Mouse (Mus musculus) liver, embryonic 15.5 days (tissue): ENCODE data around the gene Ints6l. TPM values are rescaled to one million over a fixed set of nuclear protein-coding genes. Genes with fewer than 3 reads are reported as not detected.

Source experiments
- ATAC-seq: fragments of 200-750 bp; cut with Nextera tagmentation; 2 replicates; pipeline ENCODE4 v1.8.0; 2017; ENCODE audit warnings: moderate number of reproducible peaks, mild to moderate bottlenecking, moderate library complexity; ENCODE audit not compliant: insufficient read depth
- H3K27ac ChIP-seq: fragments of 300-500 bp; sonication (generic); replicated peaks from 2 replicates; pipeline ENCODE4 v1.5.1; 2015; ENCODE audit warnings: mild to moderate bottlenecking, inconsistent platforms
- H3K27me3 ChIP-seq: fragments of 300-500 bp; sonication (generic); 2 replicates; pipeline ENCODE4 v1.6.1; 2015; ENCODE audit warnings: mild to moderate bottlenecking, inconsistent platforms
- H3K36me3 ChIP-seq: fragments of 300-500 bp; sonication (generic); replicated peaks from 2 replicates; pipeline ENCODE4 v1.6.1; 2015; ENCODE audit warnings: moderate library complexity, mild to moderate bottlenecking, inconsistent platforms
- H3K4me1 ChIP-seq: fragments of 300-500 bp; sonication (generic); replicated peaks from 2 replicates; pipeline ENCODE4 v1.6.1; 2015; ENCODE audit warnings: inconsistent platforms
- H3K4me2 ChIP-seq: fragments of 300-500 bp; sonication (generic); 2 replicates; pipeline ENCODE4 v1.6.1; 2015; ENCODE audit warnings: moderate library complexity, mild to moderate bottlenecking, inconsistent platforms
- H3K4me3 ChIP-seq: fragments of 300-500 bp; sonication (generic); replicated peaks from 2 replicates; pipeline ENCODE4 v1.5.1; 2015; ENCODE audit warnings: mild to moderate bottlenecking, inconsistent platforms
- H3K9ac ChIP-seq: fragments of 300-500 bp; sonication (generic); 2 replicates; pipeline ENCODE4 v1.6.1; 2015; ENCODE audit warnings: moderate library complexity, mild to moderate bottlenecking, inconsistent platforms
- H3K9me3 ChIP-seq: fragments of 300-500 bp; sonication (generic); replicated peaks from 2 replicates; pipeline ENCODE4 v1.6.1; 2016; ENCODE audit warnings: inconsistent platforms
- WGBS: fragments of 180-500 bp; shearing (Covaris S2); methylation state at CpG from one replicate; pipeline ENCODE4 v1.1.7; 2015; ENCODE audit warnings: mixed read lengths; ENCODE audit not compliant: insufficient replicate concordance; 5-methylcytosine and 5-hydroxymethylcytosine counted together
- polyA plus RNA-seq: library from polyadenylated mRNA; unstranded; fragments of >200 nt; fragmentation: Nextera tagmentation; extraction: Ambion mirVana; gene quantifications from 2 replicates; pipeline ENCODE4 v1.2.1, GENCODE M21; 2015

Ints6l gene
- 39.8 and 43.7 TPM in 2 replicates for polyA plus RNA-seq

DNA sequence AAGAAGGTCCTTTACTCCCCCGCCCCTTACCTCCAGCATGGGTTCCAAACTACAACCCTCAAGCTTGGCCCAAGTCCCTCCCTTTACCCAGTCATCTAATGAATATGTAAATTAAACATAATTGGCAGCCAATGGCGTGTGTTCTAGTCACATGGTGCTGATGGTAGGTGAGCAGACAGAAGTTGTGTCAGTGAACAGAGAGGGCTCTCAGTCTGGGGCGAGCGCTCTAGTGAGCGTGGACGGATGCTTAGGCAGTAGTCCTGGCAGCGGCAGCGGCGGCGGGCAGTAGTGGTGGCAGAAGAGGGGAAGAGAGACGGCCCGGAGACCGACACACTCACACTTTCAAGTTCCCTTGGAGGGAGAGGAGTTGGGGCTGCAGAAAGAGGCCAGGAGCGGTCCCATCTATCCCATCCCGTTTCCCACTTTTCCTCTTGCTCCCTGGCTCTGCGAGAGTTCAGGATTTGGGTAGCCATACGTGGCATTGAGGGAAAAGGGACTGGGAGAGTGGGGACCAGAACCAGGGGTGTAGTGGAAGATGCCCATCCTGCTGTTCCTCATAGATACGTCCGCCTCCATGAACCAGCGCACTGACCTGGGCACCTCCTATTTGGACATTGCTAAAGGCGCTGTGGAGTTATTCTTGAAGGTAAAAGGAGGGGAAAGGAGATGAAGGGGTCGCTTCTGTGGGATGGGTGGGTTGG, at the start of gene Ints6l:
Ints6l (plus strand) TSS at position 187 of the 701 bp plus-strand sequence.
- Histone ChIP-seq H3K4me1 (peaks cover 10% of the 10 kb centered on the region), H3K4me2 (peak within 1 kb of the TSS; percentile 66)
- WGBS = 13% methylated on average over 22 of the region's 22 CpGs

GRCm38 (mm10) chrX:56405482-56405881, 49.2 kb upstream of the Ints6l start:
- H3K27ac ChIP-seq = no peak overlapping the region
- H3K4me2 ChIP-seq = no peak overlapping the region
- no peaks in the 10 kb centered on the region for H3K27me3 ChIP-seq
- no peak overlapping the region for H3K4me3 ChIP-seq
- no peak for ATAC-seq
- 18% methylated on average over 1 of the region's 1 CpGs for WGBS
- H3K9me3 ChIP-seq = no peaks in the 10 kb centered on the region
- H3K4me1 ChIP-seq = no peaks in the 10 kb centered on the region
- H3K36me3 ChIP-seq = no peaks in the 10 kb centered on the region
- no peak overlapping the region for H3K9ac ChIP-seq

More for the DNA sequence above, at the start of gene Ints6l:
- Histone ChIP-seq H3K27me3 (no peaks in the 10 kb centered on the region), H3K9ac (peak within 1 kb of the TSS; percentile 84), H3K4me3 (peak within 1 kb of the TSS; percentile 74), H3K9me3 (no peaks in the 10 kb centered on the region), H3K36me3 (no peaks in the 10 kb centered on the region), H3K27ac (peak within 1 kb of the TSS; percentile 95)
- peak; percentile 72 for ATAC-seq

DNA sequence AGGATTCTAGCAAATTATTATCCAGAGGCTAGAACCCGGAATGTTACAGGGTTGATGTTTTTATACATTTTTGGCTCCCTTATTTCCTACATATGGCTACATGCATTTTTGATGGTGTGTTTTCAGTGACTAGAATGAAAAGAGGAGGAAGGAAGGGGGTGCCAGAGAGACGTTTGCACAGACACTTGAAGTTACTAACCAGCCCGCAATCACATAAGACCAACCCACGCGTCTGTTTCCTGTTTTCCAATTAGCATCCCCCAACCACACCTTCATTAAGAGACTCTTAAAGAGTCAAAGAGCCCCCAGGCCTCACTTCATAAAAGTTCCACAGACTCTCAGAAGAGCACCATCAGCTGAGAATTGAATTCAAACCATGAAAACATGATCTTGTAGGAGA, 48.5 kb upstream of the Ints6l start:
- H3K27ac ChIP-seq = no peak overlapping the region
- no peaks in the 10 kb centered on the region for H3K36me3 ChIP-seq
- H3K27me3 ChIP-seq = no peaks in the 10 kb centered on the region
- H3K4me1 ChIP-seq = no peaks in the 10 kb centered on the region
- H3K4me2 ChIP-seq = no peak overlapping the region
- no peak overlapping the region for H3K4me3 ChIP-seq
- ATAC-seq = no peak
- H3K9ac ChIP-seq = no peak overlapping the region
- H3K9me3 ChIP-seq = no peaks in the 10 kb centered on the region
- WGBS = 32% methylated on average over 5 of the region's 5 CpGs

- Histone ChIP-seq H3K9me3 (no peaks in the 10 kb centered on the region), H3K27me3 (no peaks in the 10 kb centered on the region), H3K27ac (no peak overlapping the region), H3K36me3 (no peaks in the 10 kb centered on the region), H3K9ac (no peak overlapping the region), H3K4me1 (no peaks in the 10 kb centered on the region), H3K4me2 (no peak overlapping the region), H3K4me3 (no peak overlapping the region)
- no peak for ATAC-seq
- WGBS = 24% methylated on average over 3 of the region's 3 CpGs
Measured at GRCm38 (mm10) chrX:56416277-56416676, 38.4 kb upstream of the Ints6l start.

DNA sequence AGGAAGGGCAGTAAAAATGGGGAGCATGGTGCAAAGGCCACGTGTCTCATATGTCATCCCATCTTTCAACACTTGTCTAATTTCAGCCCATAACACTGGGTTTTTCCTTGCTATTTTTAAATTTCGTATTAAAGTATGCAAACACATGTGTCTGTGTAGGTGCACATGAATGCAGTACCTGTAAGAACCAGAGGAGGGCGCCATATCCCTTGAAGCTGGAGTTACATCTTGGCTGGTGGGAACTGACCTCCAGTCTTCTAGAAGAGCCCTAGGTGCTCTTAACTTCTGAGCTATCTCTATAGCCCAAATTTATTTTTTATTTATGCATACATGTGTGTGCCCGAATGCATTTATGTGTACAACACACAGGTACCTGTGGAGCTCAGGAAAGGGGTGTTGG, 37.1 kb upstream of the Ints6l start:
- no peak overlapping the region for H3K9ac ChIP-seq
- H3K4me2 ChIP-seq = no peak overlapping the region
- H3K27ac ChIP-seq = no peak overlapping the region
- 39% methylated on average over 4 of the region's 4 CpGs for WGBS
- H3K27me3 ChIP-seq = no peaks in the 10 kb centered on the region
- ATAC-seq = no peak
- no peaks in the 10 kb centered on the region for H3K9me3 ChIP-seq
- no peaks in the 10 kb centered on the region for H3K4me1 ChIP-seq
- no peaks in the 10 kb centered on the region for H3K36me3 ChIP-seq
- no peak overlapping the region for H3K4me3 ChIP-seq

DNA sequence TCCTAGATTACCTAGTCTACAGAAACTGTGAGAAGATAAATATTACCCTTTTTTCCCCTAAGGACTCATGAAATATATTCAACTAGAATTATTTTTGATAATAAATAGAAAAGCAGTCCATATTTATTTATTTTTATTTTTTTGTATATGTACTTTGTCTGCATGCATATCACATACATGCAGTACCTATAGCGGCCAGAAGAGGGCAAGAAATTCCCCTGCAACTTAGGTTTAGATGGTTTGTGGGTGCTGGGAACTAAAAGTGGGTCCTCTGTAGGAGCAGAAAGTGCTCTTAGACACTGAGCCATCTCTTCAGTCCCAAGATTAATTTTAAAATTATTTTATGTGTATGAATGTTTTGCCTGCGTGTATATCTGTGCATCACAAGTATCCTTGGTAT, 24.1 kb upstream of the Ints6l start:
- no peaks in the 10 kb centered on the region for H3K36me3 ChIP-seq
- no peaks in the 10 kb centered on the region for H3K9me3 ChIP-seq
- 34% methylated on average over 2 of the region's 2 CpGs for WGBS
- H3K27me3 ChIP-seq = no peaks in the 10 kb centered on the region
- no peak for ATAC-seq
- no peak overlapping the region for H3K27ac ChIP-seq
- no peak overlapping the region for H3K9ac ChIP-seq
- peaks cover 2% of the 10 kb centered on the region for H3K4me1 ChIP-seq
- H3K4me3 ChIP-seq = no peak overlapping the region
- H3K4me2 ChIP-seq = no peak overlapping the region

DNA sequence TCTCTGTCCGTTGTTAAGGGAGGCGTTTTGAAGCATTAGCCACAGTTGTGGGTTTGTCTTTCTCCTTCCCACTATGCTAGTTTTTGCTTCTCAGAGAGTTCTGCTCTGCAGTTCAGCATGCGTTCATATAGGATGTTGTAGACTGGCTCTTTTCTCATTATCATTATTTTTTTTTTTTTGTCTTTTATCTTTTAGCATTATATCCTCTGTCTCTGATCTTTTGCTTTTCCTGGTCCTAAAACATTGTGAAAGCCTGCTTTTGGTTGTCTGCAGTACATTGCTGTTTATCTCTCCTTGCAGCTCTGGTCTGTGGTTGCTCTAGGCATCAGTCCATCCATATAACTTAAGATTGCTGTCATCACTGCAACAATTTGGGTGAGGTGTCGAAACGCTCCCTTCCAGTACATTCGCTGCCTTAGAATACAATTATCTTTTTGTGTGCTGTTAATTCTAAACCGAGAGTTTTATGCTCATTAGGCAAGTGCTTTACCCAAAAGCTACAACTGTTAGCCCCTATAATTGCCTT, 18.8 kb upstream of the Ints6l start:
- no peaks in the 10 kb centered on the region for H3K27me3 ChIP-seq
- no peak overlapping the region for H3K27ac ChIP-seq
- no peak overlapping the region for H3K4me3 ChIP-seq
- ATAC-seq = peak; percentile 51; the same call in 1 of the 2 replicates
- H3K9me3 ChIP-seq = no peaks in the 10 kb centered on the region
- peaks cover 10% of the 10 kb centered on the region; the same call in 1 of the 2 replicates for H3K4me1 ChIP-seq
- no peaks in the 10 kb centered on the region for H3K36me3 ChIP-seq
- H3K4me2 ChIP-seq = no peak overlapping the region; the same call in 1 of the 2 replicates
- H3K9ac ChIP-seq = no peak overlapping the region
- 29% methylated on average over 7 of the region's 7 CpGs for WGBS

DNA sequence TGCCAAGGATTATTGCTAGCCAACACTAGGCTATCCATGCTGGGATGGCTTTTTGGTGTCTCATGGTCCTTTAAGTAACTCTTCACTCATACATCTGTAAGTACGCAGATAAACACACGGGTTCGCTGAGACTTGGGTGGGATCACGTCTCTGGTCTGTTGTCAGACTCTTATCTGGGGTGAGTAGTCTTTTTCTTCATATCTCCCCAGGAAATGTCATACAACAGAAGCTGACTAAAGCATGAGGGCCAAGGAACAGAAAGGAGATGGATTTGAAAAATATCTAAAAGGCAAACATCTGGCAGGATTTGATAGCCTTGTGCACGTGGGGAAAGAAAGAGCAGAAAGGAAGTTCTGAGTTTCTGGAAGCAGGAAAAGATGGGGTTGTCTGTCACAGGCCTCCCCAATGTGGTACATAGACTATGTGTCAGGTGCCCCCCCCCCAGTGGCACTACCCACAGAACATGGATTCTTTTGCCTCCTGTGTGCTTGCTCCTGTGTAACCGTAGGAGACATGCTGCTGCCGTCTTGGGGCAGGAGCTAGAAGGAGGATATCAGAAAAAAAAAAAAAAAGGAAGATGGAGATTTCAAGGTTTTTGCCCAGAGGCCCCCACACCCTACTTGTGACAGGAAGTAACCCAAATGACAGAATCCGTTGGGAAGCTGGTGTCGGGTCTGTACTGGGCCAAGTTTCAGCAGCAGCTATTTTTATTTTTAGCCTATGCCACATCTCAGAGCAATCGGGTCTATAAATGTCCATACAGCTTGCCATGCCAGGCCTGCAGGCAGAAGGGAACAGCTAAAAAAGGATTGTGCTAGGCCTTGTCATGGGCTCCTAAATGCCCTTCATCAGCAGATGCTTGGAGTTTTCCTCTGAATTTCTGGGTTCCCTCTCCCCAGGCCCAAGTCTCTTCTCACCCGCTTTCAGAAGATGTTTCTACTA, 7.9 kb upstream of the Ints6l start:
- peak; percentile 95 for ATAC-seq
- peak overlapping the region; percentile 91 for H3K27ac ChIP-seq
- peak overlapping the region; percentile 50 for H3K4me2 ChIP-seq

DNA sequence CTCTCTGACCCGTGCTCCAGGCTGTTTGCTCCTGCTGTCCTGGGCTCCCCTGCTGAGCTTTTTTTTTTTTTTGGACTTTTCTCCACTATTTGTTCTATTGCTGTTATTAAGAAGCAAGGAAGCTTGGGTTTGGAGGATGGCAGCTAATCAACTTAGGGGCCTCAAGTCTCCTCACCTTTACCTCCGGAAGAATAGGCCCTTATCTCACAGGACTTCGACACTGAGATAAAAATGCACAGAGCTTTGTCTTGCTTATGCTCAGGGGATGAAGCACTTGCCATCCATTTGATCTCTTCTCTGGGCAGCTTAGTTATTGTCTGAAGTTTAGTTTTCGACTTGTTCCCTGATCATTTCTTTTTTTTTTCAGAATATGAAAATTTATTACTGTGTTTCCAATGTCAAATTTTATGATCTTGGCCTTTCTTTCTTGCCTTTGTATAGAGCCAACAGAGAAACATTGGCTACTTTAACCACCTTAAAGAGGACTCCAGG, 7.1 kb upstream of the Ints6l start, which contains the start of gene Gm2174:
Gm2174 (plus strand) TSS at position 442 of the 492 bp plus-strand sequence.
- no peak within 1 kb of the TSS for H3K9ac ChIP-seq
- H3K36me3 ChIP-seq = no peaks in the 10 kb centered on the region
- no peaks in the 10 kb centered on the region for H3K27me3 ChIP-seq
- no peak for ATAC-seq
- H3K4me2 ChIP-seq = peak within 1 kb of the TSS; percentile 50
- H3K27ac ChIP-seq = peak within 1 kb of the TSS; percentile 91
- peaks cover 31% of the 10 kb centered on the region for H3K4me1 ChIP-seq
- no peak within 1 kb of the TSS for H3K4me3 ChIP-seq
- H3K9me3 ChIP-seq = no peaks in the 10 kb centered on the region
- WGBS = 32% methylated on average over 4 of the region's 4 CpGs

More for the DNA sequence above, 7.9 kb upstream of the Ints6l start:
- Histone ChIP-seq H3K9me3 (no peaks in the 10 kb centered on the region), H3K36me3 (no peaks in the 10 kb centered on the region), H3K4me3 (no peak overlapping the region), H3K4me1 (peaks cover 31% of the 10 kb centered on the region), H3K27me3 (no peaks in the 10 kb centered on the region), H3K9ac (no peak overlapping the region)
- 29% methylated on average over 11 of the region's 11 CpGs for WGBS

DNA sequence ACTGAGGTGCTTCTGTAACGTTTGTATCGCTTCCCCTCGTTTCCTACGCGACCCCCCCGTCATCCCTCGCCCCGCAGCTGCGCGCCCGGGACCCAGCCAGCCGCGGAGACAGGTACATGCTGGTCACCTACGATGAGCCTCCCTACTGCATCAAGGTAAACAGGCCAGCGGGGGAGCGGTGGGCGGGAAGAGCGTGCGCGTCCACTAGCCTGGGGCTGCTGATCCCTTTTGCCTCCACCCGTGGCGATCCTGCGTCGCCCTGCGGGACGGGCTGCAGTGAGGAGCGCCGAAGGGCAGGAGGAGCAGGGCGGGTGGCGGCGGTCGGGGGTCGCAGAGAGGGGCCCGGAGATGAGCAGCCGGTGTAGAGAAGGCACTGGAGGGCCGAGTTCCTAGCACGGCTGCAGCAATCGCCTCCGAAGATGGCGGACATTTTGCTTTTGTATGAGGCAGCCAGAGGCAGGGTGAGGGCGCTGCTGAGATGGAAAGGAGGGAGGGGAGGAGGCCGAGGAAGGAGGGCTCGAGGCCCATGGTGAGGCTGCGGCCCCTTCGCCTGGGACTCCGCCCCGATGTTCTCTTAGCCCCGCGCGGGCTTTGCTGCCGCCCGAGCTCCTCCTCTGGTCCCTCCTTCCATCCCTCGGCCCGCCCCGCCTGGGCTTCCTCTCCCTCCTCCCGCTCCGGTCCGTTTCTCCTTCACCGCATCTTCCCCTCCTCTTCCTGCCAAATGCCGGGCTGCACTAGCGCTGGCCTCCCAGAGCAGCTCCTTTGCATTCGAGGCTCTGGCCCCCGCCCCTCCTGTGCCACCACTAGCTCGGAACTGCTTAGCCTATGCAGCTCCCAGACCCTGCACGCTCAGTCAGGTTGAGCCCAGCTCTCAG, 952 bp downstream of the Ints6l start:
- H3K27ac ChIP-seq = peak overlapping the region; percentile 95
- H3K27me3 ChIP-seq = no peaks in the 10 kb centered on the region
- peak overlapping the region; percentile 66 for H3K4me2 ChIP-seq
- no peaks in the 10 kb centered on the region for H3K9me3 ChIP-seq
- H3K4me3 ChIP-seq = peak overlapping the region; percentile 74
- H3K9ac ChIP-seq = peak overlapping the region; percentile 84
- peaks cover 16% of the 10 kb centered on the region for H3K4me1 ChIP-seq
- peak; percentile 90 for ATAC-seq
- H3K36me3 ChIP-seq = peaks cover 7% of the 10 kb centered on the region
- 9% methylated on average over 55 of the region's 65 CpGs for WGBS
